Mouse (Mus musculus): ENCODE data around the gene Hexim2.

Hexim2 gene

DNA sequence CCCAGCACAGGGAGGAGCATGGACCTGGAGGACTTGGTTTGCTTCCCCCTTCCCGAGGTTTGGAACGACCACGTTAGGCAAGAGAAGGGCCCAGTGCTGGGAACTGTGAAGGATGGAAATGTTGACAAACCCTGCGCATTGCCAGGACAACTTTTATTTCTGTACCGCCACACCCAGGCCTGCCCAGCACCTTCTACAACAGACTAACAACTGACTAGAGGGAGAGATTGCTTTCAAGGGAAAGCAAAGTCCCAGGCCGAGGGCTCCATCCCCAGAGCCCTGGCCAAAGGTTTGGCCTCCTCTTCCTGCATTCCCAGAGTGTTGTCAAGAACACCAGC is 8.5 kb downstream of the Hexim2 start:
- CTCF ChIA-PET, result interaction anchor here (0.5 kb wide), 1 partner anchor 31 kb away, joined by 3 read pairs; no protein-coding TSS in a partner anchor

DNA sequence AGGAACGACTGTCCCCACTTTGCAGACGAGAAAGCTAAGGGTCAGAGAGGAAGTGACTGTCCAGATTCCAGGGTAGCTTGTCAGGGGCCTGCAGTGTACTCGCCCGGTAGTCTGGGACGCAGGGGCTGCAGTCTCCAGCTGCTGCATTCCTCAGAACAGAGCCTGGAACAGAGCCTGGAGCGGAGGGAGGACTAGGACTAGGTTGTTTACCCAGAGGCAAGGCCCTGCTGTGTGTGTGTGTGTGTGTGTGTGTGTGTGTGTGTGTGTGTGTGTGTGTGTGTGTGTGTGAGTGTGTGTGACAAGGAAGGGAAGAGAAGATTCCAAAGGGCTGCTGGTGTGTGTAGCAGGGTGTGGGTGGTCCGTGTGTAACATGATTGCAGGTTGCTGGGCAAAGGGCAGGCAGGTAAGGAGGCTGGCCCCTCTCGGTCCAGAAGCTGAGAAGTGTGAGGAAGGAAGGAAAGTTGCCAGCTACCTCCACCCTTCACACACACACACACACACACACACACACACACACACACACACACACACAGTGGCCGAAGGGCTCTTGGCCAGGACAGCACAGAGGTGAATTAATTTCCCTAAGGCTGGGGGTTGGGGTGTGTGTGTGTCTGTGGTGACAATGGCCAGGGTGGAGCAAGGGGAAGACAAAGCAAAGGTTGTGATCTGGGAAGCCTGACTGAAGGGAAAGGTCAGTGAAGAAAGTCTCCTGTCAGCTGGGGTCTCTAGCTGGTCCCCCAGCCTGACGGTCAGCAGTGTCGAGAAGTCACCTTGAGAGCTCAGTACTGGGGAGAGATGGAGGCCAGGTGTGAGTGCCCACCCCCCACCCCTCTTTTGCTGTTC is 9.1 kb downstream of the Hexim2 start:
- CTCF ChIA-PET, result interaction anchor here (0.5 kb wide), 1 partner anchor 31 kb away, joined by 3 read pairs; no protein-coding TSS in a partner anchor

DNA sequence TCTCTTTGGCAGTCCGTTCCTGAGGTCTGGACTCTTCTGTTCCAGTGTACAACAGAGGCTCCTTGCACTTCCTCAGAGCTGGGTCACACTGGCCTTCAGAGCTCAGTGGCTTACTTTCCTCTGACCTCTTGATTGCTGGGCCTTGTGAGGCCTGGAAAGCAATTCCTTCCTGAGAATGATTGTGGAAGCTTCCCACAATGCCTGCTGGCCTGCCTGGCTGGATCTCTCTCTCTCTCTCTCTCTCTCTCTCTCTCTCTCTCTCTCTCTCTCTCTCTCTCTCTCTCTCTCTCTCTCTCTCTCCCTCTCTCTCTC is 9.7 kb downstream of the Hexim2 start:
- CTCF ChIA-PET, result interaction anchor here (0.9 kb wide), 1 partner anchor 17 kb away, joined by 3 read pairs; no protein-coding TSS in a partner anchor

DNA sequence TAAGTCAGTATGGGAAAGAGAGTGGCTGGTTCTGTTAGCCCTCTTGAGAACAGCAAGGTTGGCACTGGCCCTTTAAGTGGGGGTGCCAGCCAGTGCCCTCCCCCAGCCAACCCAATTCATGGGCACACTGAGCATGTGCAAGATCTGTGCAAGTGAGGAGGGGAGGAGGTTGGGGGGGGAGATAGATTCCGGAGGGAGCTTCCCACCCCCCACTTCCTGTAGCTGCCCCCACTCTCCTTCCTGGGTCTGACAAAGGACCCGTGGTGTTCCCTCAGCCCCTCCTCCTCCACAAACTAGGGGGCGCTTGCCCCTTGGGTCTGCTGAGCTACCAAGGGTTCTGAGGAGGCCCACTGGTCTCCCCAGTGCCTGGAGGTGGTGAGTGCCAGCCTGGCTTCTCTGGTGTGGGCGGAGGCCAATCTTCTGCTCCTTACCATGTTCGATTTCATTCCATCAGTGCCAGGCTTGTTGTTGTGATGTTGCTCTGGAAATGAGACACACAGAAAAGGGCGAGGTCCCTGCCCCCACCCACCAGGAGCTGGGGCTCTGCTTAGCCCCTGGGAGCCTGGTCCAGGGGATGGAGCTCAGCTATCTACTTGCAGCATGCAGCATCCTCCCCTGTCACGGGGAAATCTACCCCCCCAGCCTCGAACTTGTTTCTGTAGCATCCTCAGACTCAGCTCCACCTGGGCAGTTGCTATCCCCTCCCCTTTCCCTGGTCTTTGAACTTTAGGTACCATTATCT is 10.4 kb downstream of the Hexim2 start:
- CTCF ChIA-PET, result interaction anchor here (0.5 to 0.9 kb wide), 3 partner anchors 17 to 24 kb away, joined by 3 to 5 read pairs (median 3); no protein-coding TSS in a partner anchor

DNA sequence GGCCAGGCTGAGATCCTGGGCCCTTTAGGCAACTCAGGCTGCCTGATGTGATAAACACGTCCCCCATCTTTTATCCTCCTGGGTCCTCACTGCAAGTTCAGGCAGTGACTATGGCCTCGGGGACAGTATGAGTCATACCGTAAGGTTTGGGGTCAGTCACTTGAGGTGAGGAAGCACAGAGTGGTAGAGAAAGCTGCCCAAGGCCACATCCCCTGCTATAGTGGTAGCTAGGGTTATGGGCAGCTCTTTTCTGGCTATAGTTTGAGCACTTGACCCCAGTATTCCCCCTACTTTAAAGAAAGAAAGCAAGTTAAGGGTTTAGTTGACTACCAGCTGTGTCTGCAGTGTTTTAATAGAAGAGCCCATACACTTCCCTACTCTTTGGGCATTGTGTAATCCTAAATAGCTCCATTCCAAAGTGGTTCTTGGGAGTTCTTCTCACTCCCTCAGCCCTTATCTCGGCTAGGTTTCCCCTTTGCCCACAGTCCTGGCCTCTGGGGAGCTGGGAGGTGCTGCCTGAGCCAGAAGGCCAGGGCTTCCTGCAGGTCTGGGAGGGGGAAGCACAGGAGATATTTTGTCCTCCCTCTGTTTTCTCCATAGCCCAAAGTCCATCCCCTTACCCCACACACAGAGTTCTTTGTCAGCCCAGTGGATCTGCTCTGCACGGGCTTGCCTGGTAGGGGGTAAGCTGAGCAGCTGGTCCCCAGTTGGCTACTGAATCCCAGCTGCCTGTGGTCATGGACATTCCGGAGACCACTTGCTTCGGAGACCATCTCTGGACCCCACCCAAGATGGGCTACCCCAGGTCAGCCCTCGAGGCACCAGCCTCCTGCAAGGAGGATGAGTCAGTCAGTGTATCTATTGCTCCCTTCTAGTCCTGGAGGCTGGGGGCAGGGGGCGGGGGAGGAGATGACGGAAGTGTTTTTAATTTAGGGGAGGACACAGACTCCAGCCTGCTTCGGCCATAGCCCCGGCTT is 12.4 kb downstream of the Hexim2 start:
- CTCF ChIA-PET, result no interaction called here

DNA sequence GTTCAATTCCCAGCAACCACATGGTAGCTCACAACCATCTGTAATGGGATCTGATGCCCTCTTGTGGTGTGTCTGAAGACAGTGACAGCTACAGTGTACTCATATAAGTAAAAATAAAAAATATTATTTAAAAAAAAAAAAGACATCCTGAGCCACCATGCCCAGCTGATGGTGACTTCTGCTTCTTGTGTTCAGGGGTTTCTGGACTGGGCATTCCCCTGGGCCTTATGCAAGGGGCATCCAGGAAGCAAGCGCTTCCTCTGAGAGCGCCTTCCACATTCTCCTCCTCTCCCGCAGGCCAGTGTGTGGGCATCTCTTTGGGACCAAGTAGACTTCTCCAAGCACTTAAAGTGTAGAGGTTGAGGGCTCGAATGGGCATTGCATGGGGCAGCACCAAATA is 14.2 kb downstream of the Hexim2 start:
- CTCF ChIA-PET, result no interaction called here

DNA sequence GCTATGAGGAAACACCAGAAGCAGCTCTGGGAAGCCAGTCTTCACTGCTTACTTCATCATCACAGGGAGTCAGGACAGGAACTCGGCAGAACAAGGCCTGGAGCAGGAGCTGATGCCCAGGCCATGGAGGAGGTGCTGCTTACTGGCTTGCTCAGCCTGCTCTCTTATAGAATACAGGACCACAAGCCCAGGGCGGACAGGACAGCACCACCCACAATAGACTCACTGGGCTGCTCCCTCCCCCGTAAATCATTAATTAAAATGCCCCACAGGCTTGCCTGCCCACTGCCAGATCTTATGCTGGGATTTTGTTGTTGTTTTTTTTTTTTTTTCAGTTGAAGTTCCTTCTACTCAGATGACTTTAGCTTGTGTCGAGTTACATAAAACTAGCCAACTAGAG is 15.5 kb downstream of the Hexim2 start:
- CTCF ChIA-PET, result interaction anchor here (0.7 kb wide), 1 partner anchor 1604 kb away, joined by 6 read pairs; no protein-coding TSS in a partner anchor

DNA sequence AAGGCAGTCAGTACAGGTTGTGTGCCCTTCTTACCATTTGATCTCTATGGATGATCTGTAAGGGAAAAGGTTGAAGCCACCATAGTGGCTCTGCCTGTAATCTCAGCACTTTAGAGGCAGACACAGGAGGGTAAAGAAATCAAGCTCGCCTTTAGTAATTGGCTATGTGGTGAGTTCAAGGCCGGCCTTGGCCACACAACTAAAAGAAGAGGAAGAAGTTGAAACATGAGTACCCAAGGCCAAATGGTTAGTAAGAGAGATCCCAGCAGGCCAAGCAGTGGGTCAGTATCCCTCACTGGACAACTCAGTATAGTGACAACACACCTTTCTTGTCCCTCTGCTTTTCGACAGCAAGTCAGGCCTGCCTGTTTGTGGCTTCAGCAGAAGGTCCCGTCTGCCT is 17.5 kb downstream of the Hexim2 start:
- CTCF ChIA-PET, result interaction anchor here (0.6 kb wide), 1 partner anchor 14 kb away, joined by 3 read pairs; no protein-coding TSS in a partner anchor

DNA sequence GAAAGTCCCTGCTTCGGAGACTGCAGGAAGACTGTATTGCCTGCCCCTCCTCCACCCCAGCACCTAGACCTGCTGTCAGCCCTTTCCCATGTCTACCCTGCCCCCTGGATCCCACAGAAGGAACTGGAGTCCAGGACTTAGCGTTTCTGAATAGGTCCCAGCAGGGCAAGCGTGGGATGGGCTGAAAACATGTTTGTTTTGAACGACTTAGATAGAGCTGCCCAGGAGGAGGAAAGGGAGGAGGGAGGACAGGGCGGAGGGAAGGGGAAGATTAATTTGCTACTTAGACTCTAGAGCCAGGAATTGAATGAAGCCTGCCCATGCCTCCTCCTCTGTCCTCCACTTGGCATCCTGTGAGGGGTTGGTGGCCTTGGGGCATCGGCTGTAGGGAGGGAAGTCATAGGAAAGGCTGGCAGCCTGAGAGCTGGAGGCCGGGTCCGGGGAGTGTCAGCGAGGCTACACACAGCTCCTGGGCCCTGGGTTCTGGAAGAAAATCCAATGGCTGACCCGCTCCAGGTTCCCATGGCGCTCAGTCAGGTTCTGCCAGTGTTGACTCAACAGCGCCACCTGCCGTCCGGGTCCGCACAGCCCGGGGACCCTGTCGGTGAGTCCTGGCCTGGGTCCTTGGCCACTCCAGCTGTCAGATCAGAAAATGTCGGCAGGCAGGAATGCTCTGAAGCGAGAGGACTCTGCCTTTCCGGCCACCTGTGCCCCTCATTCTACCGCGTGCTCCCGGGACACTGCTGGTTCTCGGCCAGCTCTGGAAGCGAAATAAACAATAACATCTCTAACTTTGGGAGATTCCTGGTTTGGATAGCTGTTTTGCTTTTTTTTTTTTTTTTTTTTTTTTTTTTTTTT is 26.6 kb downstream of the Hexim2 start:
- CTCF ChIA-PET, result interaction anchor here (0.6 to 2.4 kb wide), 9 partner anchors 8 to 1844 kb away, joined by 3 to 15 read pairs (median 3); no protein-coding TSS in a partner anchor

DNA sequence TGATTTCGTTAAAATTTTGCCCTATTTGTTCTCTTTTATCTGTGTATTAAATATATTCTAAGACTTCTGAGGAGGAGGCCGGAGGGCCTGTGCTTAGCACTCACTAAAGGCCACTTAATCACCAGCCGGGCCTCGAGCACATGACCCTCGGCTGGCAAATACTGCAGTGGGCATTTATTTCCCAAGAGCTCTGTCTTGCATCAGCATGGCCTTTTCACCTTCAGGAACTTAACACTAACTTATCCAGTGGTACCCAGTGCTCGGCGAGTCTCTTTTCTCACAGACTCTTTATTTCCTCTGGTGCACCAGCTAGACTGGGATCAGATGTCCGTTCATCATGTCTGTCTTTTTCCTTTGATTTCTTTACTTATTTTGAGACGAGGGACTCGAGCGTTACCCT is 28.5 kb downstream of the Hexim2 start:
- CTCF ChIA-PET, result interaction anchor here (0.6 kb wide), 3 partner anchors 39 to 153 kb away, joined by 3 to 4 read pairs (median 4); no protein-coding TSS in a partner anchor

DNA sequence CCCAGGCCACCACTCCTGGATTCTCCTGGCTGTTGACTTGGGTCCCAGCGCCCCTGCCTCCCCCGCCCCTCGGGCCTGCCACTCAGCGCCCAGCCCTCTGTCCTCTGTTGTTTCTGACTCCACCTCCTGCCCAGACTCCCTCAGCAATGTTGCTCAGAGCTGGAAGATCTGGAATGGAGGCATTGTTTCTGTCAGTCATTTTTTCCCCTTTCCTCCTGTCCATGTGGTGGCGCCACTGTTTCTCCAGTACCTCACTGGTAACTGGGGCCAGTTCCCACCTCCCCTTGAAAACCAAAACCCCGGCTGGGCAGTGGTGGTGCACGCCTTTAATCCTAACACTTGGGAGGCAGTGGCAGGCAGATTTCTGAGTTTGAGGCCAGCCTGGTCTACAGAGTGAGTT is 29.2 kb downstream of the Hexim2 start:
- CTCF ChIA-PET, result interaction anchor here (0.6 kb wide), 2 partner anchors 39 to 143 kb away, joined by 3 to 4 read pairs; no protein-coding TSS in a partner anchor

DNA sequence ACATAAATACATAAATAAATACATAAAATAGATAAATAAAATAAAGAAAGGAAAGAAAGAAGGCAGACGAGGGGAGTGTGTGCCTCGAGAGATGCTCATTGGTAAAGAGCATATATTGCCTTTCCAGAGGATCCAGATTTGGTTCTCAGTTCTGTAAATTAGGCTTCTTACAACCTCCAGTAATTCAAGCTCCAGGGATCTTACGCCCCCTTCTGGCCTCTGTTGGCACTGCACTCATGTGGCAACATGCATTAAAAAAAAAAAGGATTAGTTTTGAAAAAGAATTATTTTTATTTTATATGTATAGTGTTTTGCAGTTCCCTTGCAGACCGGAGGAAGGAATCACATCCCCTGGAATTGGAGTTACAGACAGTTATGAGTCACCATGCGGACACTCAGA is 29.9 kb downstream of the Hexim2 start:
- CTCF ChIA-PET, result no interaction called here

DNA sequence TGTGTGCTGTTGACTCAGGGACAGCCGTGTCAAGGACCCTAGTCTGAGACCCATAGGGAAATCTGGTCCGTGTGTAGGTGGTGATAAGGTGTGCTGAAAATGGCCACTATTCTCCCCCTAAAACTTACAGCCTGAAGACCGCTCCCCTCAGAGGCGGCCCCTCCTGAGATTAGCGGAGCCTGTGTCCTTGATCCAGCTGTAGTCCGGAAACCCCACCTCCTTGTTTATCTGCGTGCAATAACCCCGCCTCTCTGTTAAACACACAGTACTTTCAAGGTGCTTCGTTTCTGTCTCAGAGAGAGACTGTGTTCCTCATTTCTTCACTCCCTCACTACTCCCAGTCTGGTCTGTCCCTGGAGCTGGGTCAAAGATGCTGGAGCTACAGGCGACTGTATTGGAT is 32.2 kb downstream of the Hexim2 start:
- CTCF ChIA-PET, result interaction anchor here (1.2 kb wide), 1 partner anchor 20 kb away, joined by 4 read pairs; no protein-coding TSS in a partner anchor

DNA sequence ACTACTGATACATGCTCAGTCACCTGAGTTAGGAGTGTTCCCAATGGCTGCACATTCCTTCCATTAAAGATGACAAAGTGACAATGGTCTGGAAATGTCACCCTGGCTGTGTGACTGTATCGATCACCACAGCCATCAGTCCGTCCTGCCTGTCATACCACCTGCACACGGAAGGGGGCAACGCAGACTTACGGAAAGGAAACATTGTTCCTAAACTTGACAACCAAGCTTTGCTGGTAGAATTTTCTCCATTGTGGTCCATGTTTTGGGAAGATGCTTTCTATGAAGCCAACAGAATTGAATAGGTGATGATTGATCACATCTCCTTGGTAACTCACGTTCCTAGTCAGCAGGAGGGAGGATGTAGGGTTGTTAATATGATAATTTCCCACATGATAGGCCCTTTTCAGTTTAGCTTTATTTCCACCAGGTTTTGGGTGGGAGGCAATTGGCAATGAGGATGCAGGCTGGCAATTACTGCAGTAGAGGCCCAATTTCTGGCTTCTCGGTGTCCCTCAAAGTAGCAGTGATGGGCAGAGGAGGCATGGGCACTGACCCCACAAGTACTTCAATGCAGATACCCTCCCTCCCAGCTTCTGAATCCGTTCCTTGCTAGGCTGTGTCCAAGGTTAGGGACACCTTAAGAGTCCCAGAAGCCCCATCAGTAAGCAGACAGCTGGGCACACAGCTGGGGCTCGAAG is 36.6 kb downstream of the Hexim2 start:
- CTCF ChIA-PET, result interaction anchor here (0.7 to 2.0 kb wide), 5 partner anchors 9 to 156 kb away, joined by 3 to 16 read pairs (median 5); no protein-coding TSS in a partner anchor

DNA sequence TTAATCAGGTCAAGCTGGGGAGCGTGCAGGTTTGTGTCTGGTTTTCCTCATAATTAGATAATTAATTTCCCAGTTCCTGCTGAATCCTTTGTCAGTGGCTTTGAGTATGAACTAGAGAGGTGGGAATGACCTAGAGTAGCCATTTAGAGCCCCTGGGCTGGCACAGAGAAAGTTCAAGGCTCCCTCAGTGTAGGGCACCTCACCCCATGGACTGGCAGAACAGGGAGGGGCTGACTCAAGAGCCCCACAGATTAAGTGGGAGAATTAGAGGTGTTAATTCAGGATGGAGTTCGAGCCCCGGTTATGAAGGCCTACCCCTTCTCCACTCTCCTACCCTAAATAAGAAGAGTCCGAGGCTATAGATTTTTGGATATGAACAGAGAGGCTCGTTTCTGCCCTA is 37.4 kb downstream of the Hexim2 start:
- CTCF ChIA-PET, result interaction anchor here (1.5 to 2.0 kb wide), 2 partner anchors 16 to 102 kb away, joined by 5 to 16 read pairs; no protein-coding TSS in a partner anchor

DNA sequence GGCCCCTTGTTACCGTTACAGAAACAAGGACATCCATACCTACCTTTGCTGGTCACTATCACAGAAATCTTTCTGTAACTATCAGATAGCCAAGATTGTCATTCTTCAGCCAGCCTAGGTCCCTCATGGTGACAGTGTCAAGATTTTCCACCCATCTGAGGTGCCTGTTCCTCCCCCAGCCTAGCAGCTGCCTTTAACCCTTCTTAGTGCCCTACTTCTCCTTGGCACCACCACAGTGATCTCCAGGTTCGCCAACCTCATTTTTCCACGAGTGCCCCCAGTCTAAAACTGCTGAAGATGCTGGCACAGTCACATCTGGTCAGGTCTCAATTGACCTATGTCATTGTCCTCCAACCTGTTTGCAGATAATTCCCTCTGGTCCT is 37.9 kb downstream of the Hexim2 start:
- CTCF ChIA-PET, result interaction anchor here (1.5 to 2.0 kb wide), 2 partner anchors 16 to 102 kb away, joined by 5 to 16 read pairs; no protein-coding TSS in a partner anchor

DNA sequence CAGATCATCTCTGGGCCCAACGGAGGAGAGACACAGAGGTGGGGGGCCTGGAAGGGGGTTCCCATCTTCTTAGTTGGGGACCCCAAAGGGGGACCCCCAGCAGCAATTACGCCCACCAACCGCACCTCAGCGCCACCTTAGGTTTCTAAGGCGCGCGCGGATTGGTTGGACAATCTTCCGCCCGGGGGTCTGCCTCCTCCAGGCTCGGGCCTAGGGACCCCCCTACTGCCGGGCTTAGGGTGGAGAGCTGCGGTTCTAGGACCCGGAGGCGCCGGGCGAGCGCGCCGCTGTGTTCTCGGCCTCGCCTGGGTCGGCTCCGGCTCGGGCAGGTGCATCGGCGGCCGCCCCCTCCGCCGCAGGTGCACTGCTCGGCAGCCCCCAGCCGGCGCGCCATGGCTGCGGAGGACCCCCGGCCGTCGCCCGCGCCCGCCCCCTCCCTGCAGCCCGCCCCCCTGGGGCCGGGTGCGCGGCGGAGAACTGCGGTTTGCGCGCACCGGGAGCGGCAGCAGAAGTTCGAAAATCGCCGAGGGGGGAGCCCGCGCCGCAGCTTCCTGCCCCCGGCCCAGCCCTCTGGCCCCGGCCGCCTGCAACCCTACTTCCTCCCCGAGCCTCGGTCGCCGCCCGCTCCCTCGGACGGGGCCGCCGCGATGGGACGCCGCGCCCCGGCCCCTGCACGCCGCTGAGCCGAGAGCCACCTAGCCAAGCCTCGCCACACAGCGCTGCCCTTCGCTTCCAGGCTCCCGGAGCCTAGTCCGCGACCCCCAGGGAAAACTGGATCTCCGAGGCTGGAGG is 38.5 kb downstream of the Hexim2 start, which contains the start of gene Fmnl1:
Fmnl1 (plus strand) TSS at position 614 of the 792 bp plus-strand sequence.
- CTCF ChIA-PET, result no interaction called here

DNA sequence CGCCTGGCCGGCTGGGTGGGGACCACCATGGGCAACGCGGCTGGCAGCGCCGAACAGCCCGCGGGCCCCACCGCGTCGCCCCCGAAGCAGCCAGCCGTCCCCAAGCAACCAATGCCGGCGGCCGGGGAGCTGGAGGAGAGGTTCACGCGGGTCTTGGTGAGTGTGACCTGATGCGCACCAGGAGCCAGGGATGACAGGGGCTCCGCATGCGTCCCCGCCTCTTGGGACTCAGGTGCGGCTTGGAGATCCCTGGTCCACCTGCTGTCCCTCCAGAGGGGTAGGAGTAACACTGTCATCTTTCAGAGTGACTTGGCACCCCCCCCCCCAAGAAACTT is 39.0 kb downstream of the Hexim2 start:
- CTCF ChIA-PET, result interaction anchor here (0.9 to 1.5 kb wide), 2 partner anchors 14 to 36 kb away, joined by 5 to 6 read pairs; no protein-coding TSS in a partner anchor
